Mouse (Mus musculus): ENCODE measurements around the gene Sirt7.

- no peak for TF ChIP-seq CTCF (IDR thresholded peaks at IDR 0.05; ENCODE audit: low read depth, low read length)
- TF ChIP-seq EP300 (IDR thresholded peaks at IDR 0.05; ENCODE audit: insufficient read depth, low read depth, low read length), result no peak
Measured at GRCm38 (mm10) chr11:120576365-120576981, 48.6 kb downstream of the Sirt7 start.
